Mouse (Mus musculus): ENCODE results near the gene Gatd1.

DNA sequence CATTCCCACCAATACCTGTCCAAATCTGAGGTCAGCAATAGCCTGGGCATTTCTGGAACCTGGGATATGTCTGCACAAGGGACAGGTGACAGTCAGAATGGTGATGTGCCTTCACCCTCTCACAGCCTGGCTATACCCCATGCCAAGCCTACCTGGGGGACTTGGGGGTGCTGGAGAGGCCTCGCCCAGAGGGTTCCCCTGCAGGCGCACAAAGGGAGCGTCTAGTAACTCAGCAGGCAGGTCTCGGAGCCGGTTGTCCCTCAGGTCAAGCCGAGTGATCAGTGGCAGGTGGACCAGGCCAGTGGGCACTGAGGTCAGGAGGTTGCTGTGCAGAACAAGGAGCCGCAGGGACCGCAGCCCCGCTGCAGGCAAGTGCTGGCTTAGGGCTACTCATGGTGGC, 27.5 kb upstream of the Gatd1 start:
- no peak for TF ChIP-seq CTCF (IDR thresholded peaks at IDR 0.05; ENCODE audit: control insufficient read depth, insufficient read depth, low read length)
- TF ChIP-seq POLR2A (IDR thresholded peaks at IDR 0.05; ENCODE audit: borderline replicate concordance, control insufficient read depth, low read depth, low read length), result no peak

Measured in bone marrow, adult 2 months (tissue).